30 mouse cellular contexts compared by ENCODE assay signal in genomic region chr5:101539818-101540217, GRCm38 (mm10).
"Had no signal": no experiment of that assay in that cellular context is flagged by ENCODE, and none has a peak within 500 bp of the region (broad histone marks: within the 10 kb centered on the region; RNA-seq: fewer than 3 reads in every experiment).

No protein-coding gene starts in this region.

- ATAC-seq: liver, embryonic 12.5 days; liver, postnatal 0 days; lung, postnatal 0 days; midbrain, embryonic 13.5 days; midbrain, embryonic 15.5 days; midbrain, embryonic 16.5 days had no signal

- DNase-seq: left cerebral cortex, postnatal 4 days; liver; liver, embryonic 13.5 days; liver, postnatal 0 days; lung, adult 18-20 months; lung, adult 2 months; lung, embryonic 14.5 days; lung, postnatal 10 days; lung, postnatal 14 days; lung, postnatal 36 days; lung, postnatal 4 days had no signal

- H3K4me3 ChIP-seq: liver, embryonic 12.5 days; liver, embryonic 13.5 days; liver, embryonic 15.5 days; midbrain, embryonic 12.5 days; midbrain, embryonic 13.5 days; midbrain, embryonic 15.5 days; myocyte; neural tube, embryonic 12.5 days; neural tube, embryonic 13.5 days had no signal

- H3K4me2 ChIP-seq: liver, embryonic 13.5 days; liver, embryonic 15.5 days; lung, embryonic 14.5 days; midbrain, embryonic 15.5 days had no signal

- H3K27me3 ChIP-seq: megakaryocyte, embryonic 14.5 days had no signal

- H3K9ac ChIP-seq: limb, embryonic 12.5 days; limb, embryonic 13.5 days; limb, embryonic 15.5 days; liver, embryonic 12.5 days; liver, embryonic 13.5 days; liver, embryonic 14.5 days; liver, embryonic 15.5 days; liver, postnatal 0 days; lung, embryonic 14.5 days; lung, embryonic 15.5 days; midbrain, embryonic 12.5 days; midbrain, embryonic 13.5 days; midbrain, embryonic 15.5 days; neural tube, embryonic 12.5 days; neural tube, embryonic 13.5 days had no signal

- H3K9me3 ChIP-seq: limb, embryonic 10.5 days; limb, embryonic 12.5 days; limb, embryonic 13.5 days; limb, embryonic 15.5 days; liver, embryonic 12.5 days; liver, embryonic 13.5 days; liver, embryonic 15.5 days; lung, embryonic 15.5 days; midbrain, embryonic 10.5 days; midbrain, embryonic 12.5 days; midbrain, embryonic 13.5 days; midbrain, embryonic 15.5 days; neural tube, embryonic 12.5 days; neural tube, embryonic 13.5 days had no signal

- H3K27ac ChIP-seq: limb, embryonic 10.5 days; limb, embryonic 12.5 days; limb, embryonic 13.5 days; limb, embryonic 15.5 days; liver, embryonic 12.5 days; liver, embryonic 13.5 days; liver, embryonic 14.5 days; liver, embryonic 15.5 days; lung, embryonic 15.5 days; macrophage; midbrain, embryonic 12.5 days; midbrain, embryonic 13.5 days; midbrain, embryonic 15.5 days; neural tube, embryonic 12.5 days; neural tube, embryonic 13.5 days had no signal

- H3K4me1 ChIP-seq: liver, embryonic 12.5 days had no signal

- H3K36me3 ChIP-seq: limb, embryonic 10.5 days; limb, embryonic 12.5 days; limb, embryonic 13.5 days; limb, embryonic 15.5 days; liver, embryonic 12.5 days; liver, embryonic 13.5 days; liver, embryonic 15.5 days; lung, embryonic 15.5 days; midbrain, embryonic 10.5 days; midbrain, embryonic 12.5 days; midbrain, embryonic 13.5 days; midbrain, embryonic 15.5 days; neural tube, embryonic 12.5 days; neural tube, embryonic 13.5 days had no signal
